Mouse (Mus musculus) neural tube, embryonic 10.5 days (tissue): ENCODE measurements around the gene Osbpl6.

ENCODE experiments used
- DNase-seq: peaks from one replicate; pipeline ENCODE4 v3.0.0-alpha.2; 2017; ENCODE audit warnings: low spot score; ENCODE audit errors: extremely low spot score

The Osbpl6 gene

DNA sequence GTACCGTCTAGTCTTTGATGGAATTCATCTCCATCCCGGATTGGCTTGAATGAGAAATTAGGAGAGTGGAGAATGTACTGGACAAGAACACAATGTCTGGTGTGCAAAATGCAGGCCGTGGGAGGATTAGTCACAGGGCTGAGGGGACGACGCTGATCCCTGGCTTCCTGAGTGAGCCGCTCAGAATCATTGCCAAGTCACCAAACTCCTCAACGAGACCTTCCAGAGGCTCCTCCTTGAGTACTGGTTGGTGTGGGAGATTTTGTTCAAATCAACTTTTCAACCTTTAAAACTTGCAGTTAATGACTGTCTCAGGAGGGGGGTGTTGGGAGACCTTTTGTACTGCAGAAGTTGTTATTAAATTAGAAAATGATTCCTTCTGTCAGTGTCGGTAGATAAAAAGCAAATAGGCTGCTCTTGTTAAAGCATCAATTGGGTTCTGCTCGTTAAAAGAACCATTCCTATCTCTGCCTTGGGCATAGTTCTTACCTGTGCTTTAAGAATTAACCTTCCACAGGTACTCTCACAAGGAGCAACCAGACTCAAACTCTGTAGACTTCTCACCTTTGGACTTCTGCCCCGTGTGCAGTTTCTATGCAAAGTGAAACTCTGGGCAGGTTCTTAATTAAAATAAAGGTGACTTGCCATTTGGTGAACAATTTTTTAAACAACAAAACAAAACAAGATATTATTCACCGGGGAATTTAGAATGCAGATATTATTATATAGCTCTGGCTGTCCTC, 89.9 kb downstream of the Osbpl6 start:
- no peak for DNase-seq

DNA sequence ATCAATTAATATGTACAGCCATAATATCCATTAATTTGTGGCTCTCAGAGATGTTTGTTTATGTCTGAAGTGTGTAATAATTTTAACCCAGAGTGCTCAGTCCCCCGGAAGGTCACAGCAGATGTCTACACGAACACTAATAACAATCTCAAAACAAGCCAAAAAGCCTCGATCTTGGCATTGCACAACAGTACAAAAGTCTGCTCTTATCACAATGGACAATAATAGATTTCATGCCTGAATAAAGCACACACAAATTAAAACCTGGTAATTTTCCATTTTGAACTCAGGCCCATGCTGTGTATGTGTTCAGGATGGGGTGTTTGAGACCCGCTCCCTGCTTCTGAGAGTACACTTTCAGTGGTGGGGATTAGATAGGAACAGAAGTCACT, 90.4 kb downstream of the Osbpl6 start:
- no peak for DNase-seq

DNA sequence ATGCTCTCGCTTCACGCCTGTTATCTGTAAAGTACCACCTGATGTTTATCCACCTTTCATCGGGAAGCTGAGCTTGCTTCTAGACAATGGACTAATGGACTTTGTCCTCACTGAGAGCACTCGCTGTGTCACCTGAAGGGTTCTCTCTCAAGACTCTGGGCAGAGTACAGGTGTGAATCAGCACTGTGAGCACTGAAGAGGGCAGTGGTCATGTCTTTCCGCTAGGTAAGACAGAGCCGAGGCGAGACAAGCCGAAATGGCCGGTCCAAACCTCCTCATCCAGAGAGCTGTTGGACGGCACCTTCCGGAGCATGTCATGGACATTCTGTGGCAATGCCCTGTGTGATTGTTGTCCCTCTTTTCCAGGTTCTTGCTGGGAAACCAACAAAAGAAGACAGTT, 92.6 kb downstream of the Osbpl6 start:
- no peak for DNase-seq

DNA sequence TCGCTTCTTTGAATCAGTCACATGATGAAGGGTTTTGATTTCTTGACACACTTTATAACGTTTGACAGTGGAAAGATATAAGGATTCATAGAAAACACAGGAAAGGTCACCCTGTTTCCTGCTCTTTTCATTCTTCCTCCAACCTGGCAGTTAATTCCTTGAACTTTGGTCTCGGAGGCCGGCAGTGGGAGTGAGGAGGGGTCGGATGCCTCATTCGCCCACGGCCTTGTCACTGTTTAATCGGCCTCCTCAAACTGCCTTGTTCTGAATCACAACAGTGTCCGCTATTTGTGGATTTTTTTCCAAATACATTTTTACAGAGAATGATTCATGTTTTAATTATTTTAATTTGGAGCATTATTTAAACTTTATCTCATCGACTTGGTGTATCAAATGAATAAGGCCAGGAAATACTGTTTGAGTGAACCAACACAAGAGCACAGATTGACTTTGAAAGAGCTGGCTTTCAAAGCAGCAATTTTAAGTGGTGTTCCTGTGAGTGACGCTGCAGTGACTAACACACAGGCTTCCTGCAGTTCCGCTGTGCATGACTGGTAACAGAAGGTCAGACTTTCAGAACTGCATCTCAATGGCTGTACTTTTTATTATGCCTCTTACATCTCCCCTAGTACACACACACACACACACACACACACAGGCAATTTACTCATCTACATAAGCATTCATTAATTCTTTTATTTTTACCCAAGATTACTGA, 98.0 kb downstream of the Osbpl6 start:
- DNase-seq, result no peak

DNA sequence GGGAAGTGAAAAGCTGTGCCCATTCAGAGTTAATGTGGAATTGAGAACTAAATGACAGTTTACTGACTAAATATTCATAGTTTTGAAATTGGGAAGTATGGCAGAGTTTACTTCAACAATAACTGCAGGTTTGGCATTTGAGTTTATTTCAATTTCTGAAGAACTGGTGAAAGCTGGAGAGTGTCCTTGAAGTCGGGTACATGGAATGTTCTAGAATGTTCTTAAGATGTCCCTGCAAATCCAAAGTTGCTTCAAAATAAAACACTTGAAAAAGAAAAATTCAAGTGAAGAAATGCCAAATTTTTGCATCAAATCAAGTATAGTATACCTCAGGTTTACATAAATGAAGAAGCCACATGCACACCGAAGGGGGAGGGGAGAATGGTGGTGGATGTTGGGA, 98.7 kb downstream of the Osbpl6 start:
- DNase-seq, result no peak

DNA sequence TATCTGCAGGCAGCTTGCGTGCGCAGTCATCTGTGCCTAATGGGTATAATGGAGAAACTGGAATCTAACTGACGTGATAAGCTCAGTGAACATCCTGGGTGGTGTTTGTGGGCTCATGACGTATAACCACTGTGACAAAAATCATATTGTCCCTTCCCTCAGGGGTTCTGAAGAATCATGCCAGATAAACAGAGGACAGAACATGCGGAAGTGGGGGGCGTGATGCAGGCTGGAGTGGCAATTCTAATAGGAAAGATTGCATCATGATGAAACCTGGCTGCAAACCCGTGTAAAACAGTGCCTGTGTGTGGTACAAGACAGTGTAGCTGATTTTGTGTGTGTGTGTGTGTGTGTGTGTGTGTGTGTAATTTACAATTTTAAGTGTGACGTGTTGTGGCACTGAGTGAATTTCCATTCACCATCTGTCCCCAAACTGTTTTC, 105.0 kb downstream of the Osbpl6 start:
- no peak for DNase-seq

DNA sequence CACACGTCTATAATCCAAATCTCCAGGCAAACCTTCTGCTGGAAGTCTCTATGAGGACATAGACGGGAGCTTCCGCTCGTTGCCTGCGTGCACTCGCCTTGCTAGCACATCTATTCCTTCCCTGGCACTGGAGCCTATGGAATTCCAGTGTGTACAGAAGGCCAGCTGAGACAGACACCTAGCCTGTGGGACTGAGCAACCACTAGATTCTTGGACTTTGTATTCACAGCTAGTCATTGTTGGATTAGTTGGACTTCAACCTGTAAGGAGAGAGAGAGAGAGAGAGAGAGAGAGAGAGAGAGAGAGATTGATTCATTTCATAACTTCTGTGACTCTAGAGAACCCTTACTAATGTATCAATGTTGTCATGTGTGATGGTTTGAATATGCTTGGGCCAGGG, 105.8 kb downstream of the Osbpl6 start:
- DNase-seq, result no peak

DNA sequence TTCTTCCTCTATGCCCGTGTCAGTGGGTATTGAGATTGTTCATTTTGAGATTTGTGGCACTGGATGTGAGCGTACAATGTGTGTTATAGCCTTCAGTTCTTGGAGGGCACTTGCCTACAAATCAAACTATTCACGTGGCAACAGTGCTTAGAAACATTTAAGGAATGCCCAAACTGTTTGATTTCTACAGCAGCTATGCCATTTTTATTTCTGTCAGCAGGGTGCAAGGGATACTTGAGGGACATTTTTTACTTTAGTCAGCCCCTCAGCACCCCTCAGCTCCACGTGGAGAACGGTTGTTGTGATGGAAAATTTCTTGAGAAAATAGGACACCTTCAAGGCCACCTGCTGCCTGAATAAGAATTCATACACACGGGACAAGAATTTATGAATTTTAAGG, 106.6 kb downstream of the Osbpl6 start:
- no peak for DNase-seq

DNA sequence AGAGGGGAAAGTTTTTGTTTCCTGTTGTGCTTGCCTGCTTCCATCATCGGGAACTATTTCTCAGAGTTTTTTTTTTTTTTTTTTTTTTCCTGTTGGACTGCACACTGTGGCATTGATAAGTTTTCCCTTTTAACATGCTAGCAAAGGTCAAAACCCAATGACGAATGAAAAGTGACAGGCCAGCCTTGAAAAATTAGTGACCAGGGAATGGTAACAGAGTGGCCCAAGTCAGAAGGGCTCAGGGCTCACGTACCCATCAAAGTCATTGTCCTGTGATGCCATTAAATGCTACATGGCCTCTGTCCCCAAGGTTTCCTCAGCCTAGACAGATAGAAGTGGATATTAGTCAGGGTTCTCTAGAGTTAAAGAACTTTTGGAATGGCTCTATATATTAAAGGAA, 107.0 kb downstream of the Osbpl6 start:
- no peak for DNase-seq

DNA sequence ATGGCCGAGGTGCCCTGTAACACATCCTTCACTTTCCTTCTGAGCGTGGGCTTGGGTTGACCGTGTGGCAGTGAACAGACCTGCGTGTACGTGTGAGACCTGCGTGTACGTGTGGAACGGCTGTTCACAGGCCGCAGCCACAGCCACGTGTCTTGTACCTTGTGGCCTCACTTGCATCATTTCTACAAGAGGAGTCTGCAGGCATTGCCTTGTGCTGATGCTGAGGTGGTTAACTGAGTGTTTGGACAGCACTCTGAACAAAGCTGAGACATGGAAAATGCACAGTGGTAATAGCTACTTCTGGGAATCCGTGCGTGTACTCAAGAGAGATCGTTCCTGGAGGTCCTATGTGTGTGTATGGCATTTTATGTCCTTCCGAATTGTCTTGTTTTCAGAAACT, 111.2 kb downstream of the Osbpl6 start:
- no peak for DNase-seq

DNA sequence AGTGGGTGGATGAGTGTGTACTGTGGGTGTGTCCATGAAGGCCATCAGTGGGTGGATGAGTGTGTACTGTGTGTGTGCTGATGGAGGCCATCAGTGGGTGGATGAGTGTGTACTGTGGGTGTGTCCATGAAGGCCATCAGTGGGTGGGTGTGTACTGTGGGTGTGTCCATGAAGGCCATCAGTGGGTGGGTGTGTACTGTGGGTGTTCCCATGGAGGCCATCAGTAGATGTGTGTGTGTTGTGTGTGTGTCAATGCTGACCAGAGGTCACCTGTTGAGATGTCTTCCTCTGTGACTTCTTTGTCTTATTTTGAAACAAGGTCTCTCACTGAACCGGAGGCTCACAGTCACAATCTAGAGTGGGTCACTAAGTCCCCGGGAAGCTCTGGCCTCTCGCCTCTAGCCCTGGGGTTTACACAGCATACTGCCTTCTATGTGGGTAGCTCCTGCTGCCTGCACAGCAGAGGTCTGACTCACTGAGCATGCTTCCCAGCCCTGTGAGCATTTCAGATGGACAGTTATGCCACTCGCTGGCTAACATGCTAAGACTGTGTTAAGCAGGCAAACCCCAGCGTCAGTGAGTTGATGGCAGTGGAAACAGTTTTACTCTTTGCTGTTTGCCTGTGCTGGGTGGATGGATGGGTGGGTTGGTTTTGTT, 112.2 kb downstream of the Osbpl6 start:
- no peak for DNase-seq

DNA sequence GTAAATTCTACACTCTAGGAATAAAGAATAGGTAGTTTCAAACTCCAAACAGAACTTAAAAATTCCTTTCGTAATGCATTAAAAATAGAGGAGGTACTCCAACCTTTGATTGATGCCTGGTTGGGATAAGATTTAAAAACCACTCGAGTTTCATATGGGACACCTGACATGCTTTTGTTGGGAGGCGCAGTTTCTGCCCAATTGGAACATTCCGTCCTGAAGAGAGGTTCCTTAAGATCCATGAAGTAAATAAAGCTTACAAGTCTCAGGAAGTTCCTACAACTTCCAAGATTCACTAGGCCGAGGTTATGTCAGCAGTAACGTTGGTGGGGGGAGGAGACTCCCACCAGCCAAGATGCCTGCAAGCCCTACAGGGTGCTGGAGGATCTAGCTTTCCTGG, 115.3 kb downstream of the Osbpl6 start:
- DNase-seq, result no peak

DNA sequence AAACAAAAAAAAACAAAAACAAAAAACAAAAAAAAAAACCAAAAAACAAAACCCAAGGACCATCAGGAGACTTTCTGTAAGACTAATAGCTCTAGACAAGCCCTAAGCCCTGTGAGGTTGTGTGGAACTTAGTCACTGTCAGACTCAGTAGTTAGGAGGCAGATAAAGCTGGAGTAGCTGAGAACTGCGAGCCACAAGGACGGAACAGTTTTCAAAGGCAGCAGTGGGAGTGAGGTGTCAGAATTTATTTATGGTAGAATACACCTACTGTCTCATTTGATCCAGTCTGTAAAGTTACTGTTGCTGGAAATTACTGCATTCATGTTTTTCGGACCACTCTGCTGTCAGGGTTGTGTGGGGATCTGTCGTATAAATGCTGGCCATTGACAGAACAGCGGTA, 118.1 kb downstream of the Osbpl6 start:
- no peak for DNase-seq

DNA sequence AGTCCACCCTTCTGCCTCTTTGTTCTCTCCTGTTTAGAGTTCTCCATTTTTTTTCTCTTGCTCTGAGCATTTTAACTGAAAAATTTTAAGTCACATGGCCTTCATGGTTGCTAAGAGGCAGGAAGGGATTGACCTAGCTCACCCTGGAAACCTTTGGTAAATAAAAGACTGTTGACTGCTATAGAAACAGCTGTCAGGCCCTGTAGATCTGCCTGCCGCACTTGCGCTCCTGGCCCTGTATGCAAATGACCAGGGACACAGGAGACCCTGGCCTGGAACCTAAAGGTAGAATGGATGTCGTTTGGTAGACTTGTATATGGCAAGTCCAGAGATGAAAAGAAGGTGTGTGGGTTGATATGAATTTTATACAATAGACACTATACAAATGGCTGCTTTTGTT, 119.3 kb downstream of the Osbpl6 start:
- no peak for DNase-seq

DNA sequence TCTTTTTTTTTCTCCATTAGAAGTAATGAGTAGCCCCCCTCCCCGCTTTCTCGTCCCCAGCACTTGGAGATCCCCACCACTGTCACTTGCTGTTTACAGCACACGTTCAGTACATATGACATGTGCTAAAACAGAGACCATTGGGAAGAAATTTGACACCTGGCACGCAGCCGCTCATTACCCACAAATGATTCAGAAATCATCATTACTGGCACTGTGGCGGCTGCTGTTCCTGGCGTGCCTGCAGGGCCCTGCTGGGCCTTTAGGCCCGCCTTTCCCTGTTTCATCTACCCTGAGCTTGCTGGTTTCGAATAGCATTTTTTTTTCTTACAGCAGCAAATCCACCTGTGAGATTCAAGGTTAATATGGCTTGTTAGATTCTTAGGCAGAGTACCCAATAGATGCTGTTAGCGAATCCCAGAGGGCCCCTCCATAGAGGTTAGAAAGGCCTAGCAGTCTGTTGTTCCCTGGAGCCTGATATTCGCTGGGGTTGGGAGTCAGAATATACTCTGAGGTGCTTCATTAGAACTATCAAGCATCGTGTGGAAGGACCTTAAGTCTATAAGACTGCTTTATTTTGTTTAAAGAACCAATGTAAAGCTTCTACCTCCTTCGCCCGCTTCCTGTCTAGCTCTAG, 126.3 kb downstream of the Osbpl6 start:
- DNase-seq, result no peak

DNA sequence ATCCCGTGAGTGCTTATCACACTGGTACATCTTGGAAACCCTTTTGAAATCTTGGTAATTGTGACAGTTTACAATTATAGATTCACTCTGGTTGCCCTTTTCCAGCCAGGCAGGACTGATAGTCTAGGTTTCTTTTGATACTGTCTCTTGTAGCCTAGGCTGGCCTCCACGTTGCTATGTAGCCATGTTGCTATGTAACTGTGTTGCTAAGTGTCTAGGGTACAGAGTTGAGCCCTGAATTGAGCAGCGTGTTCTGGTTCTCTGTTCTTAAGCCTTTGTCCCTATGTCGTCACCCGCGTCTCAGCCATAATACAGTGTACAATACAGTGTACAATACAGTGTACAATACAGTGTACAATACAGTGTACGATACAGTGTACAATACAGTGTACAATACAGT, 128.6 kb downstream of the Osbpl6 start:
- DNase-seq, result no peak

DNA sequence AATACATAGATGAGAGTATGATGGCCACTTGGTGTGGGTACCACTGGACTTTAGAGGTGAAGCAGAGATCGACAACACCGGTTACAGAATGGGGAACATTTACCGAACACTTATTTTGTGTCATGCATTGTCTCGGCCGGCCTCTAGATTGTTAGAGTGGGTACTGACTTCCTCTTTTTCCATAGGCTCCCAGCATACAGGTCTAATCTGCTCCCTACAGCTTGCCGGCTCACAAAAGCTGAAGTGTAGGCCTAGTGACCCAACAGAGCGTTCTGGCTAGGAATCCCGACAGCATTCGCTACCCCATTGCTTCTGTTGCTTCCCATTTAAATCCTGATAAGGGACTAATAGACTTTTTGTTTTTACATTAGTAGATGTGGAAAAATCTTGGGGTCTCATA, 135.6 kb downstream of the Osbpl6 start:
- no peak for DNase-seq

DNA sequence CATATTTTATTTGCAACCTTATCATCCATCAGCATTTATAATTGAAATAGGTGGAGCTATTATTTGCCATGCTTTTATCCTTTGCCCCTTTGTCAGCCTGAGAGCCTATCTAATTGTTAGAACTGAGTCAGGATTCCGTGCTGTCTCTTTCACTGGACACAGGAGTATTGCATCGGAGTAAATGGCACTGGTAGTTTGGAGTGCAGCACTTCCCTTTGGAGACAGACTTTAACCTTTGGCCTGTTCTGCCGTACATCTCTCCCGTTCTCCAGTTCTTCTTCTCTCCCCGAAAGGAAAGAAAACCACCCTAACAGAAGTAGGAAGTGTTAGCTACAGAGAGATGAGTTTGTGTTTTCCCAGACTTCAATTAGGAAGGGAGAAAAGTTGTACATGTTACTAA, 136.6 kb downstream of the Osbpl6 start:
- DNase-seq, result no peak

DNA sequence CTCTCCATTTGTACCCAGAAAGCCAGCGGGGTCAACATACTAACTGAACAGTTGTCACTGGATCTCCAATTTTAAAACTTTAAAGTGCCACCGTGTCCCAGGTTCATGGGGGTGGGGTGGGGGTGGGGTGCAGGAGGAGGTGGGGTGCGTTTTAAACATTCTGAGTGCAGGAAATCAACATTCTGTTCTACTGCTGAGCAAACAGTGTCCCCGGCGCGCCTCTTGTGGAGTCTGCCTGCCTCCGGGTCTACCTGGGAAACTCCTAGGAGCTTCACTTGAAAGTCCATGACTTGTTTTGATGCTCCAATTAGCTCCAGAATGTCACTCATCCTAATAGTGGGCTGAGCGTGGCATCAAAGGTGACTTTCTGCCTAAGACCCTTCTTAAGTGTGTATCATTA, 139.2 kb downstream of the Osbpl6 start:
- DNase-seq, result no peak

DNA sequence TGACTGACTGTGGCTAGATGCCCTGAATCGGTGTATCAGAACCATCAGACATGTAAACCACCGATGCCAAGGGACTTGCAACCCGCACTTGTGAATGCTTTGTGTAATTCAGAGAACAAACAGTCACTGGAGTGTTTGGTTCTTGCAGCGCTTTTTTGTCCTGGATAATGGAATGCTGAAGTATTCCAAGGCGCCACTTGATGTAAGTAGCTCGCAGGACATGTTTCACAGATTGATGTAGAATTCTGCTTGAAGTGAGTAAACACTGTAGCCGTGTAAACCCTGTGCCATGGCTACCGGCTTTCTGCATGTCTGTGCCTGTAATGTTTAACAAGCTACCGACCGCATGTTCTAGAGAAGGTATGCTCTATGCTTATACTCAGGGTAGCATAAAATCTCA, 141.9 kb downstream of the Osbpl6 start:
- no peak for DNase-seq

DNA sequence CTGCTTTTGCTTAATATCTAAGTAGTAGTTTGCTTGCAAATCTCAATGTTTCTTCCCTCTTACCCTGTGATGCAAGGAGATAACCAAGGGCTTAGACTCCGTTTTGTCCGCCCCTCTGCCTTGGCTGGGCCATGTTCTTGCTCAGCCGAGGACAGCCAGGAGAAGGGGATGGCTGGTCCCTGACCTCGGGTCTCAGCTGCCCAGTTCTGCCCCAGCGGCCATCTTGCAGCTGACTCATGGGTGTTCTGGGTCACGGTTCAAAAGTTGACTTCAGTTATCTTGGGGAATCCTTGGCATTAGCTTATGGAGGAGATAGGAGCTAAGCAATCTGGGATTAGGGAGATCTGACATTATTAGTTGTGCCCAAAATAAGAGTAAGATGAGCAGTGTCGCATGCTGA, 142.5 kb downstream of the Osbpl6 start:
- no peak for DNase-seq

DNA sequence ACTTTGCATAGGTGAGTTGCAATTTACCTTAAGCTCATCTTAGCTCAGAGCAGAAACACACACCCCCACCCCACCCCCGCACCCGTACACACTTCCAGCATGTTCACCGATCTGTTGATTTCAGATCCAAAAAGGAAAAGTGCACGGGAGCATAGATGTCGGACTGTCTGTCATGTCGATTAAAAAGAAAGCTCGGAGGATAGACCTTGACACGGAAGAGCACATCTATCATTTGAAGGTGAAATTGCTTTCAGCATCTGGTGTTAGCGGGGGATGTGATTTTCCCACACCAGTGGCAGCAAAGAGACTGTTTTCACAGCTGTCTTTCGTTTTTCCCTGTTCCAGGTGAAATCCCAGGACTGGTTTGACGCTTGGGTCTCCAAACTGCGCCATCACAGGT, 143.0 kb downstream of the Osbpl6 start:
- no peak for DNase-seq
